Mouse (Mus musculus) right cerebral cortex, postnatal 10 days (tissue): ENCODE results near the gene Vwa3a.
"Not testable (repeated sequence)": the region's sequence is repeated elsewhere in the genome, so short reads cannot be mapped to it uniquely, and the experiment has no call there.

Experiments used
- DNase-seq, 2 experiments: peaks; one replicate each; pipeline ENCODE4 v3.0.0; 2021; ENCODE audit warnings: low spot score in 2 of 2

Gene Vwa3a

DNA sequence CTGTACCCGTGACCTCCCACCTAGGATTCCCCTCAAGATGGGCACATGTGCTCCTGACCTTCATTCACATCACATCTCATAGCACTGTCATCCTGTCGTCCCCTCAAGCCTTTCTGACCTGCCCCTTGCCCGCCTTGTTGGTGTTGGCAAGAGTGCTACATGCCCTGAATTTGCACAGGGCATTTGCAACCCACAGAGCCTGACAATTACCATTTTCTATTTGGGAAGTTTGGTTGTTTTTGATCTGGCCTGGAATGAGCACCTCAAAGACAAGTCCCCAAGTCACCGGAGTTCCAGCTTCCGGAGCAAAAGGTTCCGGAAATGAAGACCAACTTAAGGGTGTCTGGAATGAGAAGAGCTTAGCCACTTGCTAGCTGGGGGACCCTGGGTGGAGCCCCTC is at the start of gene Vwa3a:
Gene Vwa3a, plus strand, starts transcription at position 301 of the 400 bp plus-strand sequence.
- no peak for DNase-seq

DNA sequence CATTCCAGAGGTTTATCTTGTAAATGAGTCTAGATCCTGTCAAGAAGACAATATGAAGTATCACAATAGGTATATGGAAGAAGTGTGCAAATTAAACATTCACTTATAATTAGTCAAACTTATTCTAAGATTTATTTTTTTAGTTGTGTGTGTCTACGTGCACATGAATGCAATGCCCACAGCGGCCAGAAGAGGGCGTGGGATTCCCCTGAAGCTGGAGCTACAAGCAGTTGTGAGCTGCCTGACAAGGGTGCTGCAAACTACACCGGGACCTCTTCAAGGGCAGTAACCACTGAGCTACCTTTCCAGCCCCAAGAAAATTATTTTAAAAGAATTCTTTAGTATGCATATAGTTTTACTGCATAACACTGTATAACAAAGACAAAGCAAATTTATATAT is 48.5 kb upstream of the Vwa3a start:
- no peak for DNase-seq

DNA sequence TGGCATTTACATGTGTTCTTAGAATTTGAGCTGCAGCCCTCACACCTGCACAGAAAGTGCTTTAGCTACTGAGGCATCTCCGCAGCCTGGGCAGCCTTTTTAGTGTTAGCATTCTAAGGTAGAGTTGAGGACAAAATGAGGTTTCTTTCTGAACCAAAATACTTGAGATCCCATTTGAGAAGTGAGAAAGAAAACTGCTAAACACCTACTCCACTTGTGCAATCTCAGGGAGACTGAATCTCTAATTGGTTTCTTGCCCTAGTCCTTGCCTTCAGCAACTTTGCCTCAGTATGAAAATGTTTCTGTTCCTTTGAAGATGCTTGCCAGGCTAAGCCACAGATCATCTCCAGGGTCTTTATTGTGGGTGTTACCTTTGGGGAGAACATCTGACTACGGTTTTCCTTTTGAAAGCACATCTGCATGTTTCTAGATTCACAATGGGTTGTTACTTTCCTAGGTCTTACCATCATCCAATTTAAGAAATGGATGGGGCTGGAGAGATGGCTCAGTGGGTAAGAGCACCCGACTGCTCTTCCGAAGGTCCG is 45.2 kb upstream of the Vwa3a start:
- DNase-seq: no peak

DNA sequence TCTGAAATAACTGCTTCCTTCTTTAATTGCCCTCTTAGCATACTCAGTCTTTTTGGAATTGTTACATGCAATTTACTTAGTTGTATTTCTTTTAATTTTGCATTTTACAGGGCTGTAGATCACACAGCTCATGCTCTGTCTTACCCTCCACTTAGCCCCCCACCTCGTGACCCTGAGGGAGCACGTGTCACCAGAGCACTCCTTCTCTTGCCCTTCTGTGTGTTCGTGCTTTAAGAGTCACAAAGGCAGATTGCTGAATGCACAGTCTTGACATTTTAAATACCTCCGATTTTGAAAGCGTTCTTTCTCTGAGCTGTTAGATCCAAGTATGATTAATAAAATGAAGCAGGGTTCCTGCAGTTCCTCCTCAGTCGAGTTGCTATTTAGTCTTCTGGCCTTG is 43.9 kb upstream of the Vwa3a start:
- DNase-seq: no peak

DNA sequence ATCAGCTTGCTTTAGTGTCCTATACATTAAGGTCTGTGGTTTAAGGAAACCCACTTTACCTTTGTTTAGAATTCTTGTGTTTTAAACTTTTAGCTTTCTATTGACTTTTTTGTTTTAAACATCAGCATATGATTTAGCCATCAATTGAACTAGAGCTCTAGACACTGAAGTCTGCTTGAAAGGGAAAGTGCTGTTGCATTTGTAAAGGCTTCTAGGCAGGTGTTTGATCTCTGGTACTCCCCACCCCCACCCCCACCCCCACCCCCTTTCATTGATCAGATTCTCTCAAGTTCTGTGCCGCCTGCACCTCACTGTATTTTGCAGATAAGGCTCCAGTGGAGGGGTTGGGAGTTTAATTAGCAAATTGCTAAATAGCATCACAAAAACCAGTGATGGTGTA is 43.5 kb upstream of the Vwa3a start:
- DNase-seq: no peak

DNA sequence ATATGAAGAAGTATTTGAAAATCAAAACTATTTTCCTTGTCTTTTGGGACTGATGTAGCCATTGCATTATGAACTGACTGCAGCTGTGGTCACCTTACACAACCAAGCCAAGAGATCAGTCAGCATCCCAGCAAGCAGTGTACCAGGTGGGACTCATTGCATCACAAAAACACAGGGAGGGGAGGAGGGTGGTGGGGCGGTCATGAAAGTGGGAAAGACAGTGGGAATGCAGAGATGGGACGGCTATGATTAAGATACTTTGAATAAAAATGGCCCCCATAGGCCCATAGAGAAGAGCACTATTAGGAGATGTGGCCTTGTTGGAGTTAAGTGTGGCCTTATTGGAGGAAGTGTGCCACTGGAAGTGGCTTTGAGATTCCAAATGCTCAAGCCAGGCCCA is 42.8 kb upstream of the Vwa3a start:
- no peak for DNase-seq

DNA sequence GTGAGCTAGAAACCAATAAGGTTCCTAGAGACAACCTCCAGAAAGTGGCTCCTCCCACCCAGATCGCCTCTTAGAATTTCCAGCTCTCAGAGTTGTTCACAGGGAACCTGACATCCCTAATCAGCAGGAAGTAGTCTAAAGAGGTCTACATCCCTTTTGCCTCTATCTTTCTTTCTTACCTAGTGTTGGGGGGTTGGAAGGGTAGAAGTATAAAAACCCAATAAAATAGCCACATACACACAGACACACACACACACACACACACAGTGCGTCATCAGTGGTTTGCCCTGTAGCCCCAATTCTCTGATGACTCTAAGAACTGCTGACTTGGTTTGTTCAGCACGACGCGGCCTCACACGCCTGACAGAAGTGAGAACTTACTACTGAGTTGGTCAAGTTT is 39.5 kb upstream of the Vwa3a start:
- DNase-seq: no peak

DNA sequence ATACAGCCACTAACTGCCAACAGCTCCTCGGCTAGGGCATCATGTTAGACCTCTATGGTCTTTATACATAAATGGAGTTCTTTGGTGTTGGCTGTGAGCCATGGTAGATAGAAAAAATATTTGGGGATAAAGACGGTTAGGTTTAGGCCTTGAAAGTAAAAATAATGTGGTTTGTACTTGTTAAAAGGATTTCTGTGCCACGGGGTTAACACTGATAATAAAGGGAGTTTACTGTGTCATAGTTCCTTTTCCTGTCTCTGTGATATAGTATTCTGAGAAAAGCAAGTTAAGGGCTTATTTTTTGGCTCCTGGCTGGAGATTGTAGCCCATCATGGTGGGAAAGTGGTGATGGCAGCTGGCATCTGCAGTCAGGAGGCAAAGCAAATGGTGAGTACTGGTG is 35.2 kb upstream of the Vwa3a start:
- DNase-seq: no peak

DNA sequence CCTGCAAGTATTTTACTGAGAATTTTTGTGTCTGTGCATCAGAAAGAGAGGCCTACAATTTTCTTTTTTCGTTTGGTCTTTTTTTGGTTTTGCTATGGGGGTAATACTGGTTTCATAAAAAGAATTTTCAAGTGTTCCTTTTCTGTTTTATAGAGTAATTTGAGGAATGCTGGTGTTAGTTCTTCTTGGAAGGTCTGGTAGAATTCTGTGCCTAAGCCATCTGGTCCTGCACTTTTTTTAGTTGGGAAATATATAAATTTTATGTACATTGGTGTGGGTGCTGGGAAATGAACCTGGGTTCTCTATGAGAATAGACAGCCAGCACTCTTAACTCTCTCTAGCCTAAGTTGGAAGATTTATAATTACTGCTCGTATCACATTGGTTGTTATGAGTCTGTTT is 27.0 kb upstream of the Vwa3a start:
- DNase-seq: no peak

DNA sequence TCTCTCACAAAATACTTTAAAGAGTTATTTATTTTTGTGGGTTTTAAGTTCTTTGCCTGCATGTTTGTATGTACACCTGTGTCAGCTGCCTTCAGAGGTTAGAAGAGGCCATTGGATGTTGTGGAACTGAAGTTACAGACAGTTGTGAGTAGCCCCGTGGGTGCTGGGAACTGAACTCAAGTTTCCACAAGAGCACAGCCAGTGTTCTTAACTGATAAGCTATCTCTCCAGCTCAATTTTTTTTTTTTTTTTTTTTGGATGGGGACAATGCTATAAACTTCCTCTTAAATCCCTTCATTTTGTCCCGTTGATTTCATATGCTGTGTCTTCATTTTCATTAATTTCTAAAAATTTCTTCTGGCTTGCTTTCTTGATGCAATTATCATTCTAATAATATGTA is 25.9 kb upstream of the Vwa3a start:
- DNase-seq: no peak

DNA sequence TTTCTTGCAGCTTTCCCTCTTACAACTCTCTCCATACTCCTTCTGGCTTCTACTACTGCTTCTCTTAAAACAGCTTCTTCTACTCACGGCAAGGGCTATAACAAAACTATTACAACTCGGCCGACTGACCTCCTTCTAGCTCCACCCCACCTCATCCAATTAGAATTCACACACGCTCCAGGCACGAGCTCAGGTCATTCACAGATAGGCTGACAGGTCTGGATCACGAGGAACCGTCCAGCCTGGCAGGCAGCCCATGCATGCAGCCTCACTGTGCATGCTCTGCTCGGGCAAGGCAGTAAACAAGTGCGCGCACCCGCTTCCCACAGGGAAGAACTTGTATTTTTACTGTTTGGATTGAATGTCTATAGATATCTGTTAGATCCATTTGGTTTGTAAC is 25.2 kb upstream of the Vwa3a start:
- not testable (repeated sequence) for DNase-seq

DNA sequence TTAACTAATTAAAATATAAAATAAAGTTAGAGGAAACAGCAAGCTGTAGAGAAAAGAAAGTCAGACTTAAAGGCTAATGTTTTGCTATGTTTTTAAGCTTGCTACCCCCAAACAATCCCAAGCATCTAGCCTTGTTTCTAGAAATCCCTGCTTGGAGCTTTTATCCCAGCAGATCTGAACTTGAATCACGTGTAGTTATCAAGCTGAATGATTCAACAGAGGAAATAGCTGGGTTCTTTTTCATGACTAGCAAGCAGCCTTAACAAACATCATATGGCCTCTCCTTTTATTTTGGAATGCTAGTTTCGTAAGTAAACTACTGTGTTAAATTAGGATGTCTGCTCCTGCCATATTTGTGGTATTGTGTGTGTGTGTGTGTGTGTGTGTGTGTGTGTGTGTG is 21.9 kb upstream of the Vwa3a start:
- DNase-seq: no peak

DNA sequence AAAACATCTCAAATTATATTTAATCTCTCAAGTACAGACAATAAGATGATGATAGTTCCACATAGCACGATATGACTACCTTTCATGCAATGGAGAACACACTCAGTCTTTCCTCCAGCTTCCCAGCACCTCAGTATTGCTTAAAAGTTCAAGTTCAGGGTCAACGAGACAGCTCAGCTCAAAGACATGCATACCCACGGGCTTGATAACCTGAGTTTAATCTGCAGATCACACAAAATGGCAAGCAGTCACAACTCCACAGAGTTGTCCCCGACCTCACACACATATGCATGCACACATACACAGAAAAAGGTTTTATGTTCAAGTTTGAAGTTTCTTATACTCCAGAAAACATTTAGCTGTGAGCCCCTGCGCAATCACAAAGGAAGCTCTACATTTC is 18.1 kb upstream of the Vwa3a start:
- DNase-seq: no peak

DNA sequence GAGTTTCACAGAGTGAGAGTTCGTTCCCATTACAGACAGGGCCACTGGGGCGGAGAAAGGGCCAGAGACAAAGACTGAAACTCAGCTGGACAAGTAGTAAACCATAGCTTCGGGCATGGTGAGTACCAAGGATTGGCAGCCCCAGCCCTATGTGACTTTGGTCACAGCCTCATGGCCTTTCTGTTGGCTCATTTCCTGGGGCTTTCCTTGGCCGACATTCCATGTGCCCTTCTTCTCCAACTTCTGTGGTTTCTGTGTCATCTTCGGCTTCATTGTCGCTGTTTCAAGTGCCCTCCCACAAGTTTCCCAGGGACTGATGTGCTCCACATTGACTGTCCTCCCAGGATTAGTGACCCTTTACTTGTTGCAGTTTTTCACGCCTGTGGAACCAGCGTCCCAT is 17.7 kb upstream of the Vwa3a start:
- DNase-seq: no peak

DNA sequence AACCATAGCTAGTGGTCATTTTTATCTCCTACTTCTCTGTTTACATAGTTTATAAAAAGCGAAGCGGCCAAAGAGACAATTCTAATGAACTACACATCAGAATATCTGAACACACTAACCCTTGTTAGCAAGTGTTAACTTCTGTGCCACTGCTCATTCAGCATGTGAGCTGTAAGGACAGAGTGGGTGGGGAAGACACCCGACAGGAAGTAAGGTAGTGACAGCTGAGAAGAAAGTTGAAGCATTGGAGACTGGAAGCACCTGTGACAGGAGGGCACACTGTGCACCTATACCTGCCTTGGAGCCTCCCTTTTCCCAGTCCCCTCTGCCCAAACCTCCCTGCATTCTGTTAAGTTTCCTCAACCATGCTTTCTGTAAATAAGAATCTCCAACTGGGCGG is 17.1 kb upstream of the Vwa3a start:
- DNase-seq: no peak

DNA sequence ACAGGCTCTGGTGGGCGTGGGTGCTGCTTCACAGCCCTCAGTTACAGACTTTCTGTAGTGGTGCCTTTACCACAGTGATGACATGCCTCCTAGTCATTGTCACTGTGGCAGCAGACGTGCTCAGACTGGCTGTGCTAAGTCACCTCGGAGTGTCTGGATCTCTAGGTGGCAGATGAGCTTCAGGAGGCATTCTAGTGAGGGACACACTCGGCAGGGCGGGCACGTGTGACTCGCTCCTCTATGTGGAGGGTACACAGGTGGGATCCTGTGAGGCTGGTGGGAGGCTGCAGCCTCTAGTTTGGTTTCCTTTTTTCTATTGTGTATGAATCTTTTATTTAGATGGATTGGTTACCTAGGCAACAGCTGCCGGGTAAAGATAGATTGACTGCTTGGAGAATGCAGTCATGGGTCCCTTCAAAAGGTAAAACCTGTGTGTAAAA is 16.3 kb upstream of the Vwa3a start:
- peak in 1 of 2 experiments; percentile 54 for DNase-seq

DNA sequence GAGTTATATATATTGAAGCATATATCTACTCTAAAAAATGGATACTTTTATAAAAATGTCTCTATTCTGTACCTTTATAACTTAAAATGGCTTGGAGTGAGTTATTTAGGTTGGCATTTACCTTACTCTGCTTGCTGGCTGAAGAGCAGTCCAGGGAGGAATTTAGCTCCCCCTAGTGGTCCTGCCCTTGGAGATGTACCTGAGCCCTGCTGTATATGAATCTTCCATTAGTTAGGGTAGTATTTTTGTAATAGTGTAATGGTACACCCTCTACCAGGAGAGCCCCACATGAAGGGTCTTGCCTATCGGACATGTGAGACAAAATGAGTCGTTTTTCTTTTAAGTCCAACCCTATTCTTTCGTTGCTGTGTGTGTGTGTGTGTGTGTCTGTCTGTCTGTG is 11.5 kb upstream of the Vwa3a start:
- DNase-seq: no peak

DNA sequence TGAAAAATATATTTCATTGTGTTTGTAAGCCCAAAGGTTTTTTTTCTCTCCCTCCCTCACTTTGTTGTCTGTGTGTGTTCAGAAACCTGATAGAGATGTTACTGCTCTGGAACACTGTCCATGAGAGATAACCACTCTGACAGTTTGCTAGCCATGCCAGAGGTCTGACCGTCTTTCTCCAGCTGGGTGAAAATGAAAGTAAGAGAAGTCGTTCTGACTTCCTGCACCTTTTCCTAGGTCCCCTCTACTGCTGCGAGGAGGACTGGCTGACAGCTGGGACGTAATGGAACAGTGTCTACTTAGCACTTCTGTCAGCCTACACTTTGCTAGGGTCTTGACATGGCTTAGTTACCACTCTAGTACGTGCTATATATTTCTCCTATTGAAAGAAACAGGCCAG is 9.5 kb upstream of the Vwa3a start:
- no peak for DNase-seq

DNA sequence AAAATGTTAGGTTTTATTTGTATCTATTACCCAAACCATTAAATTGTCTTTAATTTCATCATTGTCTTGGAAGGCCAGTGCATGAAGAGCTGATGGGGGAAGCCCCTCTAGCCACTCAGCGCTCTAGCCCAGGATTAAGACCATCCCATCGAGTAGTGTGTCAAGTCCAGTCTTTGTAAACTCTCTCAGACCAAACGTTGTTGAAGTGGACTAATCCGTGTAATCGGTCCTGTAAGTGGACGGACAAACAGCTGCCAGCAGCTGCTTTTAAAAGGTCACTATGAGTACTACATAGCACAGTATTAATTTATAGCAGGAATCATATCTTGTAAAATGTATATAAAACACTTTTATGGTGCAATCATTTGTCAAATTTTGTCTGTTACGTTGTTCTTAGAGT is 6.2 kb upstream of the Vwa3a start:
- DNase-seq: peak in 1 of 2 experiments; percentile 14

DNA sequence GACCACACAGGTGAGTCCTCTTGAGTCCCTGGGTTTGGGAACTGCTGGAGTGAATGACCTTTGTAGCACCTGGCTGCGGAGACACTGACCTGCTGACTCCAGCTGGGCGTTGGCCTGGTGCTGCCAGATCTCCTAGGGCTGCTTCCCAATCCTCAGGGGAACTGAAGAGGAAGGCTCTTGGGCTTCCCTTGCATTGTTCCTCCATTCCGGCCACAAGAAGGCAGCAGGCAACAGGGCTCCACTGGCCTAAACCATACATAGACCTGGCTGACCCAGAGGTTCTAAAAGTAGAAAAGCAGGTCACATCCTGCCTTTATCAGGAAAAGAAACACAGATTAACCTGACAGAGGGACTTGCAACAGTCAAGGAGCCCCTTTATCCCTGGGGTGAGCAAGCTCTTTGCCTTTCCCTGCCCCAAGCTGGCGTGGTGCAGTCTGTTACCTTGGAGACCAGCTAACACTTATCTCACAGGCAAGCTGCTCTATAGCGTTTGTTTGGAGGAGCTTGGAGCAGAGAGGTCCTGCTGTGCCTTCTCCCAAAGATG is 512 bp downstream of the Vwa3a start:
- peak; percentile 57 to 78 for DNase-seq

DNA sequence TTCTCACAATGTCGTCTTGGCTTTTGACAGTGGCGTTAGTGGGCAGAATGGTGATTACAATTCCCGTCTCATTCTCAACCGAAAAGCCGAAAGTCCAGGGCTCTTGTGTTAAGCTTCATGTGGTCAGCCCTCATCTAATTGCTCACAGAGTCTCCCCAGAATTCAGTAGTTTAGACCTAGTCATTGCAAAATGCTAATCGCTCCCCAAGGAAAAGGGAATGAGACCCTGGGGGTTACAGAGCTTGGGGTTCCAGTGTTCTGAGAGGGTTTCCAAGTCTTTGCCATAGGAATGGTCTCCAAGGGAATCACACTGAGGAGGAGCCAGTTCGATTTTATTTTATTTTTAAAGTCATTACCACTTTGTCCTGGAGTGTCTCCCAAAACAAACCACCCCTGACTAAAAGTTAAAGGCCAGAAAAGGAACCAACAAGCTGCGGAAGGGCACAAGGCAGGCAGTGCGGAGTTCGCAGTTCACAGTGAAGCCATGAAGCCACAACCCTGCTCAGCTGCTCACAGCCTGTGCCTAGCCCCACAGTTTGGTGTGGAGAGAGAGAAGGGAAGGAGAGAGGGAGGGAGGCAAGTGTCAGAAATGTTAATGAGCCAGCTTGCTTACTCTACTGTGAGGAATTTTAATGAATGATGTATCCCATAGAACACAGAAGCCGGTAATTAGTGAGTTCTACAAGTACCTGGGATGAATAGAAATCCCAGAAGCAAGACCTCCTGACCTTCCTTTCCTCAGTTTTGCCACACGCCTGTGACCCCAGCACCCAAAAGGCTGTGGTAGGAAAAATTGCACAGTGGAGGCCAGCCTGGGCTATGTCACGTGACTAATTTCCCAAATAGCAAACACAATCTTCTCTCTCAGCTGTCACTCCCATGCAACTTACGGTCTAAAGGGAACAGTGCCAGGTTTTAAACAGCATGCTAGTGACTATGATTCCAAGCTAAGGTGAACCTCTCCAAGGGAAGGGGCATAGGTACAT is 4.5 kb downstream of the Vwa3a start:
- no peak for DNase-seq

DNA sequence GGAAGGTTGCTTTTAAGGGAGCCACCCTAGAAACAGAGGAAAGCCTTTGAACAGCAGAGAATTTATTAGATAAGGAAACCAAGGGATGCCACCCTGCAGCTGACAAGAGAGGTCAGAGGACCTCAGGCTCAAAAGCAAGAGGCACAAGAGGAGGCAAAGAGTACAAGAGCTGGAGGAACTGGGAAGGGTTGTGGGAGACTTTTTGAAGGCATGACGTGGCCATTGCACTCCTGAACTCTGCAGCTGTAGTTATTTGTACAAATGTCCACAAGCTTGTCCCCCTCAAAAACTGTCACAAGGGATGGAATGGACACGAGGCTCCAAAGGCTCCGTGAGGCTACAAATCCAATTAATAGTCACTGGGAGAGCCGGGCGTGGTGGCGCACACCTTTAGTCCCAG is 5.5 kb downstream of the Vwa3a start:
- no peak for DNase-seq

DNA sequence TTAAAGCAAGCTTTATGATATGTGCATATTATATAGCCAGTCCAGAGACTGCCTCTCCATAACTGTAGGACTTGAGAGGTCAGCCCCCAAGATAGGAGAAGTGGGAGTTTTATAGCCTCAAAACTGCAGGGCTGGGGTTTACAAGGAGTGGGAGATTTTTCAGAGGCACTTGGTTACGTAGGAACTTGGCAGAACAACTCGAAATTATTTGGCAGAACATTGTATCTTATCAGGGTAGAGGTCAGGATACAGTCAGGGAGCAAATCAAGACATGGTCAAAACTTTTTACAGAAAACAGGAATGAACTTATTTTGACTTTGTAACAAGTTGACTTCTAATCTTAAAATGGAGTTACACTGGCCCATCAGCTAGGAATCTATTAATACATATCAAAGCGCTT is 6.9 kb downstream of the Vwa3a start:
- no peak for DNase-seq
